Comparison of ENCODE assay signal across 1 mouse cellular context in the genomic region with DNA sequence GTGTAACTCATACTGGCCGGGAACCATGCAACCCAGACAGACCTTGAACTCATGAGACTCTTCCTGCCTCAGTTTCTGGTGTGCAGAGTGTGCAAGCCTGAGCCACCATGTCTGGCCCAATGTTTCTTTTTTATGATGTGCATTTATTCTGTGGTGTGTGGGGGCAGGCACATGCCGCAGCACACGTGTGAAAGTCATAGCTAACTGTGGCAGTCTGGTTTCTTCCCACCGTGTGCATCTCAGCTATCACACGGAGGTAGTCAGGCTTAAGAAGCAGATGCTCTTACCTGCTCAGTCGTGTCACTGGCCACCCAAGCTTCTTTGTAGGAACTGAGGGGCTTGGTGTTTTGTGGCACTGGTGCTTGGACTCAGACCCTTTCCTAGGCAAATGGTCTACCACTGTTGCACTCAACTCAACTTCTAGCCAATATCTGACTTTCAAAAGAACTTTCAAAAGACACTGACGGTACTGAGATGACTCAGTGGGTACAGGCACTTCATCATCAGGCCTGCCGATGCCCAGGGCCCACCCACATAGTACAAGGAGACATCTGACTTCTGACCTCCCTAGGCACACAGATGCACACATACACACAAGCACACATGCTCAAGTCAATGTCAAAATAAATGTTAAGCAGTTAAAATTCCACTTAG.
TF ChIP-seq lines count a peak whose summit lies in the region.

No protein-coding gene starts in this region.

TF ChIP-seq in CH12.LX, 34 proteins besides CTCF, POLR2A, EP300 and RAD21 (continued from another document):
- TF ChIP-seq SMC3 (IDR thresholded peaks at IDR 0.05; ENCODE audit: low read depth, low read length) (no peak), TBP (conservative IDR thresholded peaks at IDR 0.05; ENCODE audit: low read depth, low read length) (no peak), CHD2 (IDR thresholded peaks at IDR 0.05; ENCODE audit: low read length) (no peak), ZNF384 (IDR thresholded peaks at IDR 0.05; ENCODE audit: low read depth, low read length) (no peak), JUND (conservative IDR thresholded peaks at IDR 0.05; ENCODE audit: low read depth, low read length) (peak; percentile 71), GABPA (IDR thresholded peaks at IDR 0.05; ENCODE audit: insufficient replicate concordance, low read depth, low read length) (no peak), KAT2A (IDR thresholded peaks at IDR 0.05; ENCODE audit: insufficient replicate concordance, low read length) (no peak), MAZ (IDR thresholded peaks at IDR 0.05; ENCODE audit: low read depth, low read length) (no peak), USF1 (IDR thresholded peaks at IDR 0.05; ENCODE audit: low read depth, low read length) (no peak), RCOR1 (conservative IDR thresholded peaks at IDR 0.05; ENCODE audit: low read depth, low read length) (no peak), MAFK (IDR thresholded peaks at IDR 0.05; ENCODE audit: insufficient replicate concordance, low read length) (no peak), TCF12 (IDR thresholded peaks at IDR 0.05; ENCODE audit: low read depth, low read length) (no peak), JUN (IDR thresholded peaks at IDR 0.05; ENCODE audit: insufficient read depth, low read depth, low read length) (peak; percentile 60)
TF ChIP-seq in CH12.LX: peak in this region for 4.
